Mouse (Mus musculus): ENCODE data around the gene Ube2i. TPM values are rescaled to one million over a fixed set of nuclear protein-coding genes. Genes with fewer than 3 reads are reported as not detected.

Gene Ube2i
- polyA plus RNA-seq, 1 experiment from 2014 or later = 611 TPM

GRCm38 (mm10) chr17:25221821-25222503 lies 52.5 kb downstream of the Ube2i start:
- peak overlapping the region; percentile 79 for H3K4me2 ChIP-seq (replicated peaks; ENCODE audit: low read depth, low read length)
- H3K9ac ChIP-seq (replicated peaks; ENCODE audit: low read length) = peak overlapping the region; percentile 63
- H3K36me3 ChIP-seq (ENCODE audit: insufficient read depth, low read length) = peaks cover 16% of the 10 kb centered on the region; the same call in 1 of the 2 replicates
- peak overlapping the region; percentile 39; the same call in 1 of the 2 replicates for H3K27ac ChIP-seq (ENCODE audit: low read length)
- WGBS = under 1% methylated on average over 20 of the region's 30 CpGs
- H3K27me3 ChIP-seq (ENCODE audit: insufficient read depth, low read length) = no peaks in the 10 kb centered on the region
- H3K4me3 ChIP-seq (ENCODE audit: low read length) = peak overlapping the region; percentile 52
- peaks cover 9% of the 10 kb centered on the region for H3K4me1 ChIP-seq (ENCODE audit: insufficient read depth, low read length)
- no peaks in the 10 kb centered on the region for H3K9me3 ChIP-seq (ENCODE audit: low read length)
- ATAC-seq (ENCODE audit: low FRiP score, low TSS enrichment) = peak; percentile 89

DNA sequence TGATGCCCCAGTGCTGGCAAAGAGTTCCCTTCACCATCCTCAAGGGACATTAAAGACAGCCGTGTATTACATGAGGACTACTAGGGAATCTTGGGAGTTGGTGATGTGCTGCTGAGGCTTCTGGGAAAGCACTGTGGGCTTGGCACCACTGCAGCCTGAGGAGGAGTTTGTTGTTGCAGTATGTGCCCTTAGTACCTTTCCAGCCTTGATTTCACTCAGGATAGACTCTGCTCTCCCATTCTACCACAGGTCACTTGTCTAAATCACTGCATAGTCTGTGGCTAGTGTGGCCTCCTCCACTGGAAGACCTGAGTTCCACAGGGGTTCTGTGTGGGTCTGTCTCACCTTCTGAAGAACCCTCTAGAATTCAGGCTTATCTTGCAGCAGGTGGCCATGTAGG lies 53.7 kb downstream of the Ube2i start:
- no peaks in the 10 kb centered on the region for H3K27me3 ChIP-seq (ENCODE audit: insufficient read depth, low read length)
- H3K27ac ChIP-seq (ENCODE audit: low read length) = no peak overlapping the region
- peaks cover 9% of the 10 kb centered on the region for H3K4me1 ChIP-seq (ENCODE audit: insufficient read depth, low read length)
- H3K9ac ChIP-seq (replicated peaks; ENCODE audit: low read length) = no peak overlapping the region
- no peak overlapping the region for H3K4me3 ChIP-seq (ENCODE audit: low read length)
- ATAC-seq (ENCODE audit: low FRiP score, low TSS enrichment) = no peak
- no peak overlapping the region for H3K4me2 ChIP-seq (replicated peaks; ENCODE audit: low read depth, low read length)
- WGBS = 91% methylated on average over 1 of the region's 1 CpGs
- H3K36me3 ChIP-seq (ENCODE audit: insufficient read depth, low read length) = peaks cover 11% of the 10 kb centered on the region; the same call in 1 of the 2 replicates
- H3K9me3 ChIP-seq (ENCODE audit: low read length) = no peaks in the 10 kb centered on the region

GRCm38 (mm10) chr17:25219492-25220295 lies 54.7 kb downstream of the Ube2i start:
- no peak overlapping the region for H3K4me2 ChIP-seq (replicated peaks; ENCODE audit: low read depth, low read length)
- 93% methylated on average over 15 of the region's 15 CpGs for WGBS

GRCm38 (mm10) chr17:25218967-25219366 lies 55.5 kb downstream of the Ube2i start:
- no peaks in the 10 kb centered on the region for H3K9me3 ChIP-seq (ENCODE audit: low read length)
- peaks cover 23% of the 10 kb centered on the region for H3K36me3 ChIP-seq (ENCODE audit: insufficient read depth, low read length)
- WGBS = 92% methylated on average over 9 of the region's 9 CpGs
- H3K27me3 ChIP-seq (ENCODE audit: insufficient read depth, low read length) = no peaks in the 10 kb centered on the region
- no peak overlapping the region for H3K4me3 ChIP-seq (ENCODE audit: low read length)
- ATAC-seq (ENCODE audit: low FRiP score, low TSS enrichment) = no peak
- no peak overlapping the region for H3K4me2 ChIP-seq (replicated peaks; ENCODE audit: low read depth, low read length)
- no peak overlapping the region for H3K9ac ChIP-seq (replicated peaks; ENCODE audit: low read length)
- peaks cover 9% of the 10 kb centered on the region for H3K4me1 ChIP-seq (ENCODE audit: insufficient read depth, low read length)
- H3K27ac ChIP-seq (ENCODE audit: low read length) = no peak overlapping the region

More at GRCm38 (mm10) chr17:25219492-25220295, 54.7 kb downstream of the Ube2i start:
- no peak overlapping the region for H3K4me3 ChIP-seq (ENCODE audit: low read length)
- H3K27ac ChIP-seq (ENCODE audit: low read length) = no peak overlapping the region
- H3K27me3 ChIP-seq (ENCODE audit: insufficient read depth, low read length) = no peaks in the 10 kb centered on the region
- peaks cover 16% of the 10 kb centered on the region for H3K36me3 ChIP-seq (ENCODE audit: insufficient read depth, low read length)
- no peak overlapping the region for H3K9ac ChIP-seq (replicated peaks; ENCODE audit: low read length)
- H3K9me3 ChIP-seq (ENCODE audit: low read length) = no peaks in the 10 kb centered on the region
- ATAC-seq (ENCODE audit: low FRiP score, low TSS enrichment) = no peak
- H3K4me1 ChIP-seq (ENCODE audit: insufficient read depth, low read length) = peaks cover 9% of the 10 kb centered on the region

DNA sequence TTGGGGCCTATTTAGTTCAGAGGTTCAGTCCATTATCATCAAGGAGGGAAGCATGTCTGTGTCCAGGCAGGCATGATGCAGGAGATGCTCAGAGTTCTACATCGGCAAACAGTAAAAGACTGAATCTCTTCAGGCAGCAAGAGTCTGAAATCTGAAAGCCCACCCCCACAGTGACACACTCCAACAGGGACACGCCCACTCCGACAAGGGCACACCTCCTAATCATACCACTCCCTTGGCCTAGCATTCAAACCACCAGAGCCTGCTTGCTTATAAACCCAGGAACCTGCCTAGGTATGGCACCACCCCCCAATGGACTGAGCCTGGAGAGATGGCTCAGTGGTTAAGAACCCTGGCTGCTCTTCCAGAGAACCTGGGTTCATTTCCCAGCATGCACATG lies 59.0 kb downstream of the Ube2i start:
- Histone ChIP-seq H3K4me2 (replicated peaks; ENCODE audit: low read depth, low read length) (no peak overlapping the region), H3K27ac (ENCODE audit: low read length) (no peak overlapping the region), H3K36me3 (ENCODE audit: insufficient read depth, low read length) (peaks cover 49% of the 10 kb centered on the region), H3K27me3 (ENCODE audit: insufficient read depth, low read length) (no peaks in the 10 kb centered on the region), H3K4me1 (ENCODE audit: insufficient read depth, low read length) (no peaks in the 10 kb centered on the region), H3K4me3 (ENCODE audit: low read length) (no peak overlapping the region), H3K9ac (replicated peaks; ENCODE audit: low read length) (no peak overlapping the region), H3K9me3 (ENCODE audit: low read length) (no peaks in the 10 kb centered on the region)
- 82% methylated on average over 3 of the region's 3 CpGs for WGBS
- no peak for ATAC-seq (ENCODE audit: low FRiP score, low TSS enrichment)

Small RNA genes lying within 50 kb of the gene (microRNA-seq; reads per million reads assigned to microRNA genes)
- not detected for gene Mir3547

Other genes starting within 250 kb of the Ube2i start
- 34.4 and 44.7 TPM in 2 replicates for gene Tmem204, start 191.0 kb downstream of the Ube2i start, polyA plus RNA-seq (2015; fragmentation: Nextera tagmentation; extraction: Ambion mirVana)
- 49.5 and 53.4 TPM in 2 replicates for gene Telo2, start 158.7 kb downstream of the Ube2i start, polyA plus RNA-seq (2015; fragmentation: Nextera tagmentation; extraction: Ambion mirVana)
- gene Ptx4, start 153.9 kb downstream of the Ube2i start, polyA plus RNA-seq (2015; fragmentation: Nextera tagmentation; extraction: Ambion mirVana) = not detected in 2 replicates
- gene Clcn7, start 141.2 kb downstream of the Ube2i start, polyA plus RNA-seq (2015; fragmentation: Nextera tagmentation; extraction: Ambion mirVana) = 23.2 and 26.8 TPM in 2 replicates
- not detected in 2 replicates for gene Ccdc154, start 112.2 kb downstream of the Ube2i start, polyA plus RNA-seq (2015; fragmentation: Nextera tagmentation; extraction: Ambion mirVana)
- not detected in 2 replicates for gene Gm38655, start 99.2 kb downstream of the Ube2i start, polyA plus RNA-seq (2015; fragmentation: Nextera tagmentation; extraction: Ambion mirVana)
- 34.4 and 35.6 TPM in 2 replicates for gene BC003965, start 90.1 kb downstream of the Ube2i start, polyA plus RNA-seq (2015; fragmentation: Nextera tagmentation; extraction: Ambion mirVana)
- 10.4 and 10.9 TPM in 2 replicates for gene Unkl, start 86.2 kb downstream of the Ube2i start, polyA plus RNA-seq (2015; fragmentation: Nextera tagmentation; extraction: Ambion mirVana)
- gene Gnptg, start 34.5 kb downstream of the Ube2i start, polyA plus RNA-seq (2015; fragmentation: Nextera tagmentation; extraction: Ambion mirVana) = 51.2 and 56.6 TPM in 2 replicates
- 49.7 and 51.6 TPM in 2 replicates for gene Tsr3, start 34.5 kb downstream of the Ube2i start, polyA plus RNA-seq (2015; fragmentation: Nextera tagmentation; extraction: Ambion mirVana)
- gene Baiap3, start 18.3 kb downstream of the Ube2i start, polyA plus RNA-seq (2015; fragmentation: Nextera tagmentation; extraction: Ambion mirVana) = 2.0 and 2.3 TPM in 2 replicates
- 0.30 TPM in 1 of 2 replicates, not detected in the other for gene Prss34, start 23.8 kb upstream of the Ube2i start, polyA plus RNA-seq (2015; fragmentation: Nextera tagmentation; extraction: Ambion mirVana)
- gene Prss28, start 34.0 kb upstream of the Ube2i start, polyA plus RNA-seq (2015; fragmentation: Nextera tagmentation; extraction: Ambion mirVana) = not detected in 2 replicates
- gene Prss29, start 44.0 kb upstream of the Ube2i start, polyA plus RNA-seq (2015; fragmentation: Nextera tagmentation; extraction: Ambion mirVana) = not detected in 2 replicates
- gene Tpsab1, start 70.9 kb upstream of the Ube2i start, polyA plus RNA-seq (2015; fragmentation: Nextera tagmentation; extraction: Ambion mirVana) = 0.36 and 0.49 TPM in 2 replicates
- gene Tpsb2, start 91.7 kb upstream of the Ube2i start, polyA plus RNA-seq (2015; fragmentation: Nextera tagmentation; extraction: Ambion mirVana) = 2.0 and 2.2 TPM in 2 replicates
- gene Tpsg1, start 94.7 kb upstream of the Ube2i start, polyA plus RNA-seq (2015; fragmentation: Nextera tagmentation; extraction: Ambion mirVana) = 0.25 TPM in 1 of 2 replicates, not detected in the other
- 3.3 and 3.5 TPM in 2 replicates for gene Cacna1h, start 159.2 kb upstream of the Ube2i start, polyA plus RNA-seq (2015; fragmentation: Nextera tagmentation; extraction: Ambion mirVana)
- gene Tekt4, start 180.0 kb upstream of the Ube2i start, polyA plus RNA-seq (2015; fragmentation: Nextera tagmentation; extraction: Ambion mirVana) = not detected in 2 replicates
- 0.13 TPM in 1 of 2 replicates, not detected in the other for gene Sstr5, start 222.7 kb upstream of the Ube2i start, polyA plus RNA-seq (2015; fragmentation: Nextera tagmentation; extraction: Ambion mirVana)

Measured in kidney, embryonic 16.5 days (tissue).